Mouse (Mus musculus) spleen, postnatal 36 days (tissue): Measurements from ENCODE around the gene Pde7b.
A peak's percentile ranks its signal among the peaks of the same experiment; 100 is the strongest.

Experiments
- DNase-seq, 2 experiments: peaks; one replicate each; pipeline ENCODE4 v3.0.0; 2022; ENCODE audit warnings: low spot score in 2 of 2, mixed read lengths in 1 of 2

The Pde7b gene

GRCm38 (mm10) chr10:20431336-20431735 lies 293.5 kb downstream of the Pde7b start:
- no peak for DNase-seq

GRCm38 (mm10) chr10:20421299-20421883 lies 303.5 kb downstream of the Pde7b start:
- DNase-seq = no peak

GRCm38 (mm10) chr10:20420296-20420695 lies 304.6 kb downstream of the Pde7b start:
- no peak for DNase-seq

GRCm38 (mm10) chr10:20418856-20419219 lies 306.0 kb downstream of the Pde7b start:
- no peak for DNase-seq

- DNase-seq = no peak
Observed at GRCm38 (mm10) chr10:20418202-20418855, 306.5 kb downstream of the Pde7b start.

- no peak for DNase-seq
Observed at GRCm38 (mm10) chr10:20409181-20409580, 315.7 kb downstream of the Pde7b start.

- no peak for DNase-seq
Observed at GRCm38 (mm10) chr10:20408336-20408735, 316.5 kb downstream of the Pde7b start.

GRCm38 (mm10) chr10:20405471-20405870 lies 319.4 kb downstream of the Pde7b start:
- no peak for DNase-seq

- no peak for DNase-seq
Observed at GRCm38 (mm10) chr10:20402941-20403340, 321.9 kb downstream of the Pde7b start.

- DNase-seq = no peak
Observed at GRCm38 (mm10) chr10:20400406-20400805, 324.5 kb downstream of the Pde7b start.

- no peak for DNase-seq
Observed at GRCm38 (mm10) chr10:20398641-20399390, 326.1 kb downstream of the Pde7b start.

GRCm38 (mm10) chr10:20398224-20398623 lies 326.7 kb downstream of the Pde7b start:
- DNase-seq = peak; percentile 44 to 46

- DNase-seq = peak in 1 of 2 experiments; percentile 16
Observed at GRCm38 (mm10) chr10:20395778-20396177, 329.1 kb downstream of the Pde7b start.

- no peak for DNase-seq
Observed at GRCm38 (mm10) chr10:20394815-20395214, 330.1 kb downstream of the Pde7b start.

GRCm38 (mm10) chr10:20390568-20390967 lies 334.3 kb downstream of the Pde7b start:
- DNase-seq = no peak

- DNase-seq = no peak
Observed at GRCm38 (mm10) chr10:20382807-20383419, 342.0 kb downstream of the Pde7b start.

- no peak for DNase-seq
Observed at GRCm38 (mm10) chr10:20381352-20381751, 343.5 kb downstream of the Pde7b start.

GRCm38 (mm10) chr10:20380798-20381197 lies 344.1 kb downstream of the Pde7b start:
- no peak for DNase-seq

GRCm38 (mm10) chr10:20379071-20379735 lies 345.7 kb downstream of the Pde7b start:
- DNase-seq = no peak

GRCm38 (mm10) chr10:20377621-20378020 lies 347.3 kb downstream of the Pde7b start:
- DNase-seq = no peak

- DNase-seq = no peak
Observed at GRCm38 (mm10) chr10:20372046-20372445, 352.8 kb downstream of the Pde7b start.
